Mouse (Mus musculus): Measurements from ENCODE around the gene Fgf22. TPM values are rescaled to one million over a fixed set of nuclear protein-coding genes. Genes with fewer than 3 reads are reported as not detected.

Fgf22 gene
- polyA plus RNA-seq, 1 experiment = not detected

- Histone ChIP-seq H3K4me1 (ENCODE audit: control insufficient read depth, insufficient read depth, low read length) (peaks cover 35% of the 10 kb centered on the region), H3K27ac (ENCODE audit: insufficient read depth, low read depth, low read length) (peak overlapping the region; percentile 12; the same call in 1 of the 2 replicates)
Measured at GRCm38 (mm10) chr10:79798289-79798928, 43.5 kb downstream of the Fgf22 start.

GRCm38 (mm10) chr10:79800508-79800907, 45.6 kb downstream of the Fgf22 start:
- Histone ChIP-seq H3K27me3 (replicated peaks; ENCODE audit: control insufficient read depth, insufficient read depth, low read length) (no peaks in the 10 kb centered on the region), H3K36me3 (ENCODE audit: control insufficient read depth, insufficient read depth, low read length) (no peaks in the 10 kb centered on the region), H3K27ac (ENCODE audit: insufficient read depth, low read depth, low read length) (0 out of 2 replicates have a peak overlapping the region, but pooled peaks have one; percentile 8), H3K4me1 (ENCODE audit: control insufficient read depth, insufficient read depth, low read length) (peaks cover 35% of the 10 kb centered on the region), H3K4me3 (ENCODE audit: insufficient read depth, low read depth, low read length) (no peak overlapping the region)
- WGBS = 56% methylated on average over 11 of the region's 11 CpGs
- peak; percentile 80 for DNase-seq
- TF ChIP-seq POLR2A (IDR thresholded peaks at IDR 0.05; ENCODE audit: low read depth, low read length) = no peak

More at GRCm38 (mm10) chr10:79798289-79798928, 43.5 kb downstream of the Fgf22 start:
- peak; percentile 89 for DNase-seq
- WGBS = 74% methylated on average over 12 of the region's 12 CpGs
- Histone ChIP-seq H3K36me3 (ENCODE audit: control insufficient read depth, insufficient read depth, low read length) (no peaks in the 10 kb centered on the region), H3K4me3 (ENCODE audit: insufficient read depth, low read depth, low read length) (no peak overlapping the region), H3K27me3 (replicated peaks; ENCODE audit: control insufficient read depth, insufficient read depth, low read length) (no peaks in the 10 kb centered on the region)
- no peak for TF ChIP-seq POLR2A (IDR thresholded peaks at IDR 0.05; ENCODE audit: low read depth, low read length)
- TF ChIP-seq CTCF (conservative IDR thresholded peaks at IDR 0.05; ENCODE audit: insufficient read depth, insufficient read length, low read depth, low read length) = no peak

- Histone ChIP-seq H3K36me3 (ENCODE audit: control insufficient read depth, insufficient read depth, low read length) (no peaks in the 10 kb centered on the region), H3K27me3 (replicated peaks; ENCODE audit: control insufficient read depth, insufficient read depth, low read length) (no peaks in the 10 kb centered on the region), H3K4me1 (ENCODE audit: control insufficient read depth, insufficient read depth, low read length) (peaks cover 35% of the 10 kb centered on the region), H3K27ac (ENCODE audit: insufficient read depth, low read depth, low read length) (peak overlapping the region; percentile 86), H3K4me3 (ENCODE audit: insufficient read depth, low read depth, low read length) (no peak overlapping the region)
- peak; percentile 90 for DNase-seq
- TF ChIP-seq POLR2A (IDR thresholded peaks at IDR 0.05; ENCODE audit: low read depth, low read length) = no peak
- TF ChIP-seq CTCF (conservative IDR thresholded peaks at IDR 0.05; ENCODE audit: insufficient read depth, insufficient read length, low read depth, low read length) = no peak
- WGBS = 32% methylated on average over 3 of the region's 3 CpGs
Measured at GRCm38 (mm10) chr10:79801837-79802236, 47.0 kb downstream of the Fgf22 start.

GRCm38 (mm10) chr10:79802331-79802971, 47.6 kb downstream of the Fgf22 start:
- peak; percentile 92 for DNase-seq
- peaks cover 34% of the 10 kb centered on the region for H3K4me1 ChIP-seq (ENCODE audit: control insufficient read depth, insufficient read depth, low read length)
- WGBS = 24% methylated on average over 11 of the region's 11 CpGs

GRCm38 (mm10) chr10:79803716-79804323, 48.9 kb downstream of the Fgf22 start:
- TF ChIP-seq CTCF (conservative IDR thresholded peaks at IDR 0.05; ENCODE audit: insufficient read depth, insufficient read length, low read depth, low read length) (no peak), POLR2A (IDR thresholded peaks at IDR 0.05; ENCODE audit: low read depth, low read length) (no peak)
- Histone ChIP-seq H3K4me1 (ENCODE audit: control insufficient read depth, insufficient read depth, low read length) (peaks cover 27% of the 10 kb centered on the region), H3K4me3 (ENCODE audit: insufficient read depth, low read depth, low read length) (no peak overlapping the region), H3K27me3 (replicated peaks; ENCODE audit: control insufficient read depth, insufficient read depth, low read length) (no peaks in the 10 kb centered on the region), H3K36me3 (ENCODE audit: control insufficient read depth, insufficient read depth, low read length) (no peaks in the 10 kb centered on the region), H3K27ac (ENCODE audit: insufficient read depth, low read depth, low read length) (no peak overlapping the region)
- DNase-seq = peak; percentile 45
- WGBS = 38% methylated on average over 29 of the region's 29 CpGs

More at GRCm38 (mm10) chr10:79802331-79802971, 47.6 kb downstream of the Fgf22 start:
- TF ChIP-seq CTCF (conservative IDR thresholded peaks at IDR 0.05; ENCODE audit: insufficient read depth, insufficient read length, low read depth, low read length) (no peak), POLR2A (IDR thresholded peaks at IDR 0.05; ENCODE audit: low read depth, low read length) (no peak)
- Histone ChIP-seq H3K27ac (ENCODE audit: insufficient read depth, low read depth, low read length) (peak overlapping the region; percentile 93), H3K4me3 (ENCODE audit: insufficient read depth, low read depth, low read length) (no peak overlapping the region), H3K27me3 (replicated peaks; ENCODE audit: control insufficient read depth, insufficient read depth, low read length) (no peaks in the 10 kb centered on the region), H3K36me3 (ENCODE audit: control insufficient read depth, insufficient read depth, low read length) (no peaks in the 10 kb centered on the region)

- peak; percentile 90 for DNase-seq
- no peak overlapping the region for H3K4me3 ChIP-seq (ENCODE audit: insufficient read depth, low read depth, low read length)
- H3K36me3 ChIP-seq (ENCODE audit: control insufficient read depth, insufficient read depth, low read length) = no peaks in the 10 kb centered on the region; the same call in 1 of the 2 replicates
- no peaks in the 10 kb centered on the region for H3K27me3 ChIP-seq (replicated peaks; ENCODE audit: control insufficient read depth, insufficient read depth, low read length)
- WGBS = 43% methylated on average over 11 of the region's 11 CpGs
- H3K4me1 ChIP-seq (ENCODE audit: control insufficient read depth, insufficient read depth, low read length) = peaks cover 21% of the 10 kb centered on the region
- no peak for TF ChIP-seq CTCF (conservative IDR thresholded peaks at IDR 0.05; ENCODE audit: insufficient read depth, insufficient read length, low read depth, low read length)
- TF ChIP-seq POLR2A (IDR thresholded peaks at IDR 0.05; ENCODE audit: low read depth, low read length) = no peak
- peak overlapping the region; percentile 42; the same call in 1 of the 2 replicates for H3K27ac ChIP-seq (ENCODE audit: insufficient read depth, low read depth, low read length)
Measured at GRCm38 (mm10) chr10:79805636-79806035, 50.8 kb downstream of the Fgf22 start.

GRCm38 (mm10) chr10:79806331-79806730, 51.5 kb downstream of the Fgf22 start:
- Histone ChIP-seq H3K4me3 (ENCODE audit: insufficient read depth, low read depth, low read length) (0 out of 2 replicates have a peak overlapping the region, but pooled peaks have one; percentile 13), H3K4me1 (ENCODE audit: control insufficient read depth, insufficient read depth, low read length) (peaks cover 16% of the 10 kb centered on the region), H3K36me3 (ENCODE audit: control insufficient read depth, insufficient read depth, low read length) (no peaks in the 10 kb centered on the region; the same call in 1 of the 2 replicates), H3K27ac (ENCODE audit: insufficient read depth, low read depth, low read length) (peak overlapping the region; percentile 42), H3K27me3 (replicated peaks; ENCODE audit: control insufficient read depth, insufficient read depth, low read length) (no peaks in the 10 kb centered on the region)
- no peak for DNase-seq
- TF ChIP-seq CTCF (conservative IDR thresholded peaks at IDR 0.05; ENCODE audit: insufficient read depth, insufficient read length, low read depth, low read length) = no peak
- WGBS = 81% methylated on average over 9 of the region's 9 CpGs

Measured in kidney, adult 2 months (tissue).